Comparison of ENCODE assay signal across 8 mouse cellular contexts in the genomic region with DNA sequence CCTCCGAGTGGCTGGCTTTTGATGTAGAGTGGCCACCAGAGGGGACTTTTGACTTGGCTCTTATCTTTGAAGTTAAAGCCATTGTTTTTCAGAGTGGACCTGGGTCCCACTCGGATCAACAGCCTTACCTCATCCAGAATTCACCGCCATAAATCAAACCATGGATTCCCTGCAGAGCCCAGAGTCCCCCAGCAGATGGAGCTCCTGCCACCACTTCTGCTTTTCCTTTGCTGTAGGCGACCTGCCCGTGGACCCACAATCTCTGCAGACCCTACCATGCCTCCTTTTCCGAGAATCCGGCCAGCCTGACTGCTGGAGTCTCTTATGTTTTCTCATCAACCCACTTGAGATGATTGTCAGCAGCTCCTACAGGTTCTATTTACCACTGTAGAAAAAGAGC. TPM values are rescaled to one million over a fixed set of nuclear protein-coding genes. Genes with fewer than 3 reads are reported as not detected.
DNase-seq lines count a peak whose midpoint lies in the region; ATAC-seq and TF ChIP-seq lines count a peak whose summit lies in the region.
"Had no signal": no experiment of that assay in that cellular context is flagged by ENCODE, and none has a peak within 500 bp of the region (broad histone marks: within the 10 kb centered on the region; RNA-seq: fewer than 3 reads in every experiment).

No protein-coding gene starts in this region.

- peak; percentile 80 for TF ChIP-seq CTCF in liver, adult 2 months (IDR thresholded peaks at IDR 0.05; ENCODE audit: low read depth, low read length)

- H3K4me3 ChIP-seq in liver, adult 2 months (ENCODE audit: insufficient read depth, low read depth, low read length) = no peak overlapping the region
- no peak overlapping the region for H3K4me3 ChIP-seq in liver, embryonic 11.5 days (ENCODE audit: low read depth, low read length)
- no peak overlapping the region for H3K4me3 ChIP-seq in limb, embryonic 14.5 days (replicated peaks; ENCODE audit: low read length)
- H3K4me3 ChIP-seq: neural tube, embryonic 13.5 days had no signal

- H3K9me3 ChIP-seq in liver, embryonic 11.5 days (ENCODE audit: control insufficient read depth, low read length) = no peaks in the 10 kb centered on the region
- no peaks in the 10 kb centered on the region for H3K9me3 ChIP-seq in limb, embryonic 14.5 days (ENCODE audit: control insufficient read depth, low read length)
- H3K9me3 ChIP-seq: neural tube, embryonic 13.5 days had no signal

- H3K4me2 ChIP-seq in liver, embryonic 11.5 days = no peak overlapping the region
- H3K4me2 ChIP-seq in limb, embryonic 14.5 days (replicated peaks; ENCODE audit: low read depth, low read length, severe bottlenecking) = no peak overlapping the region
- H3K4me2 ChIP-seq: neural tube, embryonic 13.5 days had no signal

- H3K27me3 ChIP-seq in liver, adult 2 months (ENCODE audit: control insufficient read depth, insufficient read depth, low read length) = no peaks in the 10 kb centered on the region
- H3K27me3 ChIP-seq in liver, embryonic 11.5 days (replicated peaks; ENCODE audit: control insufficient read depth, insufficient read depth, low read length) = no peaks in the 10 kb centered on the region
- no peaks in the 10 kb centered on the region for H3K27me3 ChIP-seq in limb, embryonic 14.5 days (ENCODE audit: control insufficient read depth, insufficient read depth, low read length)
- H3K27me3 ChIP-seq: neural tube, embryonic 13.5 days had no signal

- peaks cover 7% of the 10 kb centered on the region for H3K4me1 ChIP-seq in liver, adult 2 months (ENCODE audit: control insufficient read depth, insufficient read depth, low read length)
- peaks cover 18% of the 10 kb centered on the region for H3K4me1 ChIP-seq in liver, embryonic 11.5 days (replicated peaks; ENCODE audit: control insufficient read depth, insufficient read depth, low read length)
- peaks cover 4% of the 10 kb centered on the region; the same call in 1 of the 2 replicates for H3K4me1 ChIP-seq in limb, embryonic 14.5 days (ENCODE audit: control insufficient read depth, insufficient read depth, low read length)

- no peak for TF ChIP-seq POLR2A in liver, adult 2 months (IDR thresholded peaks at IDR 0.05; ENCODE audit: extremely low read depth, insufficient read depth, low read length)
- TF ChIP-seq POLR2A in limb, embryonic 14.5 days (IDR thresholded peaks at IDR 0.05; ENCODE audit: borderline replicate concordance, extremely low read depth, insufficient read depth, insufficient read length) = no peak

- no peak overlapping the region for H3K27ac ChIP-seq in liver, adult 2 months (replicated peaks; ENCODE audit: insufficient read depth, low read depth, low read length)
- H3K27ac ChIP-seq in liver, embryonic 11.5 days (ENCODE audit: low read depth, low read length) = no peak overlapping the region
- no peak overlapping the region for H3K27ac ChIP-seq in limb, embryonic 14.5 days (replicated peaks; ENCODE audit: low read depth, low read length)
- H3K27ac ChIP-seq: neural tube, embryonic 13.5 days had no signal

- no peak overlapping the region for H3K9ac ChIP-seq in liver, adult 2 months (ENCODE audit: low read depth, low read length)
- H3K9ac ChIP-seq in liver, embryonic 11.5 days (ENCODE audit: low read depth, low read length) = no peak overlapping the region
- no peak overlapping the region for H3K9ac ChIP-seq in limb, embryonic 14.5 days (ENCODE audit: low read depth, low read length, severe bottlenecking)
- H3K9ac ChIP-seq: neural tube, embryonic 13.5 days had no signal

- no peak for ATAC-seq in liver, embryonic 11.5 days (replicated peaks; ENCODE audit: low FRiP score)
- ATAC-seq in limb, embryonic 14.5 days (ENCODE audit: low FRiP score, low read depth) = peak; percentile 31; the same call in 1 of the 2 replicates

- no peaks in the 10 kb centered on the region for H3K79me2 ChIP-seq in liver, adult 2 months (ENCODE audit: control insufficient read depth, insufficient read depth, low read length)

- 25% methylated on average over 7 of the region's 7 CpGs for WGBS in liver, adult 2 months
- 27% methylated on average over 7 of the region's 7 CpGs for WGBS in liver, embryonic 11.5 days
- 31% methylated on average over 7 of the region's 7 CpGs for WGBS in limb, embryonic 14.5 days

- no peak for DNase-seq in liver, adult 2 months (ENCODE audit: extremely low read depth, low read depth, low spot score)
- no peak for DNase-seq in liver, embryonic 11.5 days (ENCODE audit: low spot score)
- peak; percentile 53 for DNase-seq in T-cell, adult 2 months (ENCODE audit: low spot score)
- DNase-seq in cerebellum, postnatal 36 days = peak; percentile 75 to 81
- peak; percentile 72 for DNase-seq in kidney, adult 9 months
- DNase-seq in limb, embryonic 14.5 days (ENCODE audit: low spot score) = peak; percentile 68
- peak; percentile 79 to 85 for DNase-seq in right cerebral cortex, adult 2 months (ENCODE audit: low spot score in 2 of 2)

- peaks cover 15% of the 10 kb centered on the region for H3K36me3 ChIP-seq in liver, adult 2 months (ENCODE audit: control insufficient read depth, insufficient read depth, low read length)
- H3K36me3 ChIP-seq in liver, embryonic 11.5 days (ENCODE audit: control insufficient read depth, insufficient read depth, low read length) = peaks cover 2% of the 10 kb centered on the region; the same call in 1 of the 2 replicates
- peaks cover 27% of the 10 kb centered on the region for H3K36me3 ChIP-seq in limb, embryonic 14.5 days (ENCODE audit: control insufficient read depth, insufficient read depth, low read length)

RNA-seq across cellular contexts. Expression of a gene that starts 5.8 kb away (rescaled TPM):
- 57.5 and 63.7 TPM in 2 replicates for total RNA-seq in liver, adult 2 months (2014; rRNA removed)
- polyA plus RNA-seq in liver, adult 2 months (2012; rRNA removed) = 24.7 and 27.7 TPM in 2 replicates
- polyA plus RNA-seq in liver, embryonic 11.5 days (2014; fragmentation: Nextera tagmentation; extraction: Ambion mirVana) = 53.9 and 58.9 TPM in 2 replicates
- 78.7 and 80.4 TPM in 2 replicates for polyA plus RNA-seq in limb, embryonic 14.5 days (2012; rRNA removed)
- polyA plus RNA-seq in limb, embryonic 14.5 days (2014; fragmentation: Nextera tagmentation; extraction: Ambion mirVana) = 61.3 and 66.1 TPM in 2 replicates

Comparison
In these comparisons a context has a peak if more than half of its experiments do, and no peak if none do; other contexts are left out.
1. DNase-seq: peak in T-cell, adult 2 months (single experiment), cerebellum, postnatal 36 days (2 of 2), kidney, adult 9 months (single experiment), limb, embryonic 14.5 days (single experiment) and right cerebral cortex, adult 2 months (2 of 2); none in liver, adult 2 months (single experiment) and liver, embryonic 11.5 days (single experiment).